Comparison of ENCODE assay signal across 25 mouse cellular contexts in the genomic region with DNA sequence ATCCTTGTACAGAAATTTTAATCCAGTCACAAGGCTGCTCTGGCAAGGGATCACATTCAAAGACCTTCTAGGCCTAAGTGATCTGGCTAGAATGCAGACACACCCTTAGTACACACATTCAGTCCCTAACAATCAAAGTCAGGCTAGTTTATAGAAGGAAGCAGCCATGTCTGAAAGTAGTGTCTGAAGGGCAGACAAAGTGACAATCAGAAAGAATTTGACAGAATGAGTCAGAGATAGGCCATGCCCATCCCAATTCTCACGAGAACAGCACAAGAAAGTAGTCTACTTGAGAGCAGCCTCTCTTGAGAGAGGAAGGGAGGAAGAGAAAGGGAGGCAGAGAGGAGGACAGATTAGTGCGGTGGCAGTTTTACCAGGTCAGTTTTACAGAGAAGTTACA. TPM values are rescaled to one million over a fixed set of nuclear protein-coding genes. Genes with fewer than 3 reads are reported as not detected.
DNase-seq lines count a peak whose midpoint lies in the region; ATAC-seq and TF ChIP-seq lines count a peak whose summit lies in the region.
"Had no signal": no experiment of that assay in that cellular context is flagged by ENCODE, and none has a peak within 500 bp of the region (broad histone marks: within the 10 kb centered on the region; RNA-seq: fewer than 3 reads in every experiment).

No protein-coding gene starts in this region.

- H3K9ac ChIP-seq in heart, postnatal 0 days (replicated peaks; ENCODE audit: low read depth, low read length), result no peak overlapping the region
- no peak overlapping the region for H3K9ac ChIP-seq in intestine, embryonic 15.5 days
- H3K9ac ChIP-seq in stomach, postnatal 0 days (ENCODE audit: low read length), result no peak overlapping the region
- H3K9ac ChIP-seq: embryonic facial prominence, embryonic 13.5 days; forebrain, embryonic 13.5 days; forebrain, postnatal 0 days; heart, embryonic 13.5 days; hindbrain, embryonic 13.5 days had no signal

- ATAC-seq in heart, postnatal 0 days (ENCODE audit: insufficient read depth, low read depth), result no peak
- ATAC-seq in intestine, embryonic 15.5 days, result peak; percentile 63; the same call in 1 of the 2 replicates
- ATAC-seq in stomach, postnatal 0 days (ENCODE audit: low FRiP score, low TSS enrichment), result peak; percentile 68
- ATAC-seq: forebrain, embryonic 13.5 days; forebrain, postnatal 0 days; hindbrain, postnatal 0 days; Patski had no signal

- no peak for TF ChIP-seq EP300 in heart, postnatal 0 days (IDR thresholded peaks at IDR 0.05; ENCODE audit: low read depth)
- TF ChIP-seq EP300 in stomach, postnatal 0 days (optimal IDR thresholded peaks at IDR 0.05), result no peak

- H3K4me3 ChIP-seq in heart, postnatal 0 days (ENCODE audit: low read depth, low read length), result no peak overlapping the region
- no peak overlapping the region for H3K4me3 ChIP-seq in intestine, embryonic 15.5 days (replicated peaks)
- H3K4me3 ChIP-seq in stomach, postnatal 0 days (ENCODE audit: low read depth, low read length), result no peak overlapping the region
- H3K4me3 ChIP-seq: embryonic facial prominence, embryonic 13.5 days; forebrain, embryonic 13.5 days; heart, embryonic 13.5 days; hindbrain, embryonic 13.5 days had no signal

- H3K27ac ChIP-seq in heart, postnatal 0 days (ENCODE audit: low read depth), result 0 out of 2 replicates have a peak overlapping the region, but pooled peaks have one; percentile 1
- H3K27ac ChIP-seq in intestine, embryonic 15.5 days, result no peak overlapping the region
- H3K27ac ChIP-seq in stomach, postnatal 0 days (replicated peaks), result no peak overlapping the region
- H3K27ac ChIP-seq: embryonic facial prominence, embryonic 13.5 days; forebrain, embryonic 13.5 days; heart, embryonic 13.5 days; hindbrain, embryonic 13.5 days; hindbrain, postnatal 0 days had no signal

- H3K9me3 ChIP-seq in heart, postnatal 0 days (replicated peaks; ENCODE audit: control insufficient read depth, low read length), result no peaks in the 10 kb centered on the region
- no peaks in the 10 kb centered on the region for H3K9me3 ChIP-seq in intestine, embryonic 15.5 days
- H3K9me3 ChIP-seq in stomach, postnatal 0 days (ENCODE audit: control insufficient read depth, low read length), result no peaks in the 10 kb centered on the region
- H3K9me3 ChIP-seq: embryonic facial prominence, embryonic 13.5 days; forebrain, embryonic 13.5 days; heart, embryonic 13.5 days; hindbrain, embryonic 13.5 days had no signal

- H3K4me1 ChIP-seq in heart, postnatal 0 days (ENCODE audit: control insufficient read depth, insufficient read depth), result no peaks in the 10 kb centered on the region
- no peaks in the 10 kb centered on the region for H3K4me1 ChIP-seq in intestine, embryonic 15.5 days (replicated peaks)
- H3K4me1 ChIP-seq in stomach, postnatal 0 days (replicated peaks; ENCODE audit: control insufficient read depth, insufficient read depth), result no peaks in the 10 kb centered on the region
- H3K4me1 ChIP-seq: embryonic facial prominence, embryonic 13.5 days; forebrain, embryonic 13.5 days; hindbrain, embryonic 13.5 days had no signal

- H3K27me3 ChIP-seq in heart, postnatal 0 days (ENCODE audit: control insufficient read depth, insufficient read depth, low read length), result no peaks in the 10 kb centered on the region
- H3K27me3 ChIP-seq in intestine, embryonic 15.5 days (replicated peaks), result no peaks in the 10 kb centered on the region
- no peaks in the 10 kb centered on the region for H3K27me3 ChIP-seq in stomach, postnatal 0 days (ENCODE audit: control insufficient read depth, insufficient read depth, low read length)
- H3K27me3 ChIP-seq: embryonic facial prominence, embryonic 13.5 days; forebrain, embryonic 13.5 days; heart, embryonic 13.5 days; hindbrain, embryonic 13.5 days; Patski had no signal

- WGBS in heart, postnatal 0 days, result 72% methylated on average over 2 of the region's 2 CpGs
- WGBS in intestine, embryonic 15.5 days, result 73% methylated on average over 2 of the region's 2 CpGs
- WGBS in stomach, postnatal 0 days, result 68% methylated on average over 2 of the region's 2 CpGs

- TF ChIP-seq CTCF in heart, postnatal 0 days (IDR thresholded peaks at IDR 0.05; ENCODE audit: low read depth), result no peak
- no peak for TF ChIP-seq CTCF in stomach, postnatal 0 days (IDR thresholded peaks at IDR 0.05; ENCODE audit: low read depth)

- DNase-seq in heart, postnatal 0 days (ENCODE audit: low spot score), result no peak
- DNase-seq in heart, adult 9 months (ENCODE audit: low spot score in 2 of 2), result no peak
- DNase-seq in R1 (ENCODE audit: low read depth, low spot score), result peak; percentile 77
- DNase-seq in stomach, postnatal 0 days (ENCODE audit: low spot score), result no peak
- DNase-seq in retina, postnatal 1 day, result no peak
- DNase-seq in kidney, postnatal 36 days, result no peak
- no peak for DNase-seq in frontal cortex, postnatal 10 days (ENCODE audit: low spot score in 2 of 2)
- DNase-seq: adrenal gland, postnatal 10 days; cerebellum, adult 11 months; cerebellum, adult 9-10 months; cerebellum, postnatal 25 days; forebrain, postnatal 0 days; gastrocnemius, postnatal 10 days; heart, postnatal 10 days; kidney, adult 11 months had no signal

- no peak overlapping the region for H3K4me2 ChIP-seq in heart, postnatal 0 days (ENCODE audit: low read depth, low read length)
- no peak overlapping the region for H3K4me2 ChIP-seq in intestine, embryonic 15.5 days (replicated peaks)
- no peak overlapping the region for H3K4me2 ChIP-seq in stomach, postnatal 0 days (replicated peaks; ENCODE audit: low read depth)
- H3K4me2 ChIP-seq: embryonic facial prominence, embryonic 13.5 days; forebrain, embryonic 13.5 days; heart, embryonic 13.5 days; hindbrain, embryonic 13.5 days had no signal

- H3K36me3 ChIP-seq in heart, postnatal 0 days (replicated peaks; ENCODE audit: control insufficient read depth, insufficient read depth, low read length), result peaks cover 50% of the 10 kb centered on the region
- H3K36me3 ChIP-seq in intestine, embryonic 15.5 days, result peaks cover 5% of the 10 kb centered on the region; the same call in 1 of the 2 replicates
- peaks cover 13% of the 10 kb centered on the region; the same call in 1 of the 2 replicates for H3K36me3 ChIP-seq in stomach, postnatal 0 days (ENCODE audit: control insufficient read depth, insufficient read depth, low read length)

RNA-seq across cellular contexts. Expression of gene Lmod2, which starts 24.5 kb away (rescaled TPM):
- total RNA-seq in heart, postnatal 0 days (2014; rRNA removed; ENCODE audit: low replicate concordance), result 51.9 and 68.1 TPM in 2 replicates
- polyA plus RNA-seq in heart, postnatal 0 days (2015; fragmentation: Nextera tagmentation; extraction: Ambion mirVana), result 62.2 and 70.3 TPM in 2 replicates
- polyA plus RNA-seq in intestine, embryonic 15.5 days (2015; fragmentation: Nextera tagmentation; extraction: Ambion mirVana), result not detected in 2 replicates
- polyA plus RNA-seq in stomach, postnatal 0 days (2015; fragmentation: Nextera tagmentation; extraction: Ambion mirVana), result 0.10 TPM in 1 of 2 replicates, not detected in the other
- total RNA-seq: forebrain, postnatal 0 days; hematopoietic stem cell, adult 5-6 weeks; hindbrain, postnatal 0 days had no signal
- polyA plus RNA-seq: brain, embryonic 14.5 days; forebrain, embryonic 13.5 days; forebrain, postnatal 0 days; hindbrain, embryonic 13.5 days; hindbrain, postnatal 0 days; kidney, embryonic 14.5 days; Patski had no signal

RNA-seq across cellular contexts. Expression of gene Wasl, which starts 42.7 kb away (rescaled TPM):
- total RNA-seq in heart, postnatal 0 days (2014; rRNA removed; ENCODE audit: low replicate concordance), result 19.0 and 19.2 TPM in 2 replicates
- polyA plus RNA-seq in heart, postnatal 0 days (2015; fragmentation: Nextera tagmentation; extraction: Ambion mirVana), result 49.0 and 53.0 TPM in 2 replicates
- polyA plus RNA-seq in intestine, embryonic 15.5 days (2015; fragmentation: Nextera tagmentation; extraction: Ambion mirVana), result 66.2 and 74.3 TPM in 2 replicates
- 73.5 and 80.9 TPM in 2 replicates for polyA plus RNA-seq in stomach, postnatal 0 days (2015; fragmentation: Nextera tagmentation; extraction: Ambion mirVana)

Comparison
In these comparisons a context has a peak if more than half of its experiments do, and no peak if none do; other contexts are left out.
1. RNA of gene Lmod2, which starts 24.5 kb away (polyA plus RNA-seq): 62.2 to 70.3 TPM in heart, postnatal 0 days; not detected in intestine, embryonic 15.5 days and 0.10 TPM in stomach, postnatal 0 days; every median in the first group is over 10 times any median in the second.